ENCODE assay signal across 17 mouse cellular contexts in the genomic region with DNA sequence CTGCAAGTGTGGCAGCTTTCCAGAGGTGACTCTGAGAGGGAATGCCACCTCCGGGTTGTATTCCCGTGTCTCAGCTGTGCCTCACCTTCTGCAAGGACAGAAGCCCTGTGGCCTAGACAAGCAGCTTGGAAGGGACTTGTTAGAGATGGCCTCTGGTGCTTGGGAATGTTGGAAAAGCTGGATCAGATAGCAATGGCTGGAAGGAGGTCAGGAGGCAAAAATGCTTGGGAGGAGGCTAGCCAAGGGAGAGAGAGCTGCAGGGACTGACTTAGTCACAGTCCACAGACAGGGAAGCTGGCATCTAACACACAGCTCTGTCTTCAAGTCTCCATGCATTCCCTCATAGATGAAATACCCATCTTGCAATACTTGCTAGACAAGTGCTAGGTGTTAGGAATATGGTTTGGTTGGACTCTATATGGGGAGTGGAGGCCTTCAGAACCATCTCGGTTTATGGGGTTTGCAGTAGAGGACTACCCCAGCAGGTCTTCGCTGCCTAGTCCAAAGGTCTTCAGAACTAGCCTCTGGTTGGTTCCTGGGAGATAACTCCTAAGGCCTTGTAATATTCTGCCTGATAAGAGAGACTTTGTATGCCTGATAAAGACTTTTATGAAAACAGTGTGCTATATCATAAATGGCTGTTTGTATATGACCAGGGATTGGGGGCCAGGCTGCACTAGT. TPM values are rescaled to one million over a fixed set of nuclear protein-coding genes. Genes with fewer than 3 reads are reported as not detected.
"Had no signal": no experiment of that assay in that cellular context is flagged by ENCODE, and none has a peak within 500 bp of the region (broad histone marks: within the 10 kb centered on the region; RNA-seq: fewer than 3 reads in every experiment).

No protein-coding gene starts in this region.

- H3K27ac ChIP-seq: kidney, postnatal 0 days; layer of hippocampus, adult 2 months; liver, embryonic 13.5 days; lung, embryonic 15.5 days; macrophage; midbrain, embryonic 15.5 days; neural tube, embryonic 13.5 days had no signal

- H3K27me3 ChIP-seq: lung, embryonic 15.5 days; midbrain, embryonic 15.5 days had no signal

- H3K4me2 ChIP-seq: liver, embryonic 13.5 days; lung, embryonic 15.5 days; midbrain, embryonic 15.5 days; neural tube, embryonic 13.5 days had no signal

- H3K9ac ChIP-seq: liver, embryonic 13.5 days; liver, postnatal 0 days; lung, embryonic 15.5 days; midbrain, embryonic 15.5 days; neural tube, embryonic 13.5 days had no signal

- H3K36me3 ChIP-seq: liver, embryonic 13.5 days; lung, embryonic 15.5 days; midbrain, embryonic 15.5 days; neural tube, embryonic 13.5 days had no signal

- ATAC-seq: liver, postnatal 0 days; midbrain, embryonic 15.5 days had no signal

- H3K9me3 ChIP-seq: liver, embryonic 13.5 days; lung, embryonic 15.5 days; midbrain, embryonic 15.5 days; neural tube, embryonic 13.5 days had no signal

- DNase-seq: kidney, adult 11 months; kidney, adult 9 months; kidney, postnatal 4 days; liver; liver, embryonic 13.5 days; liver, postnatal 0 days; lung, postnatal 14 days; retina, postnatal 1 day; right cerebral cortex, postnatal 14 days; thymus, postnatal 36 days had no signal

- H3K4me1 ChIP-seq: lung, embryonic 15.5 days; neural tube, embryonic 13.5 days had no signal

- H3K4me3 ChIP-seq: layer of hippocampus, adult 2 months; liver, embryonic 13.5 days; lung, embryonic 15.5 days; midbrain, embryonic 15.5 days; neural tube, embryonic 13.5 days had no signal

RNA-seq across cellular contexts. Expression of gene Scimp, which starts 59.9 kb away (rescaled TPM):
- polyA plus RNA-seq: limb, embryonic 11.5 days; midbrain, embryonic 15.5 days; neural tube, embryonic 13.5 days had no signal
